Mouse (Mus musculus) spleen, embryonic (tissue): ENCODE measurements around the gene Prim1.

Experiments used
- CTCF ChIA-PET: fragments of 350-600 bp; sonication (Branson Sonifier 250); formaldehyde crosslinking; loops from one replicate; lab custom pipeline; 2022; lab: Charles Lee

The Prim1 gene

DNA sequence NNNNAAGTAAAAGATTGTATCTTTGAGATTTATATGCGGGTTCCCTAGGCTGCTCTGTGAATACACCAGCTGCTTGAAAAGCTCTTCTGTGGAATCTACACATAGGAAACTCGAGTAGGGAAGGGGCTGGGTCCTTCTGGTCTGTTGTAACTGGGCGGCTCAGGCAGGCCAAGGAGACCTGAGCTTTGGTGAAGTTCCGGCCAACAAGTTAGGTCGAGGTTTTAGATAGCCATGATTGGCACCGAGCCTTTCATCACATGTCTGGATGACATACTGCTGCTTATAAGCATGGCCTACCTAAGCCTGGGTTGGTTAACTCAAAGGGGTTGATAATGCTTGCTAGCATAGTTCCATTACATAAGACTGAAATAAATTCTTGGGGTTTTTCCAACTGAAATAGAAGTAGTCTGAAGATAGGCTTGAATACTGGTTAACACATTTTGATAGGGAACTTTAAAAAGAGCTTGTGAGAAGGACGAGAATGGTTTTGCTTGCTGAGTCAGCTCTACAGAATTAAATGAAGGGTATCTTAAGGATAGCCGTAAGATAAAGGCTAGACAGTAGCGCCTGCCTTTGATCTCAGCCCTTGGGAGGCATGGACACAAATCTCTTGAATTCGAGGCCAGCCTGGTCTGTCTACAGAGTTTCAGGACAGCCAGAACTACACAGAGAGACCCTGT, 21.9 kb downstream of the Prim1 start:
- CTCF ChIA-PET, result interaction anchor here (0.6 kb wide), 1 partner anchor 370 kb away, joined by 4 read pairs; the partner anchor contains the start of gene Nemp1

- CTCF ChIA-PET, result interaction anchor here (0.5 kb wide), 1 partner anchor 824 kb away, joined by 3 read pairs; no protein-coding TSS in a partner anchor
Observed at GRCm38 (mm10) chr10:128037921-128038320, 23.0 kb downstream of the Prim1 start.

DNA sequence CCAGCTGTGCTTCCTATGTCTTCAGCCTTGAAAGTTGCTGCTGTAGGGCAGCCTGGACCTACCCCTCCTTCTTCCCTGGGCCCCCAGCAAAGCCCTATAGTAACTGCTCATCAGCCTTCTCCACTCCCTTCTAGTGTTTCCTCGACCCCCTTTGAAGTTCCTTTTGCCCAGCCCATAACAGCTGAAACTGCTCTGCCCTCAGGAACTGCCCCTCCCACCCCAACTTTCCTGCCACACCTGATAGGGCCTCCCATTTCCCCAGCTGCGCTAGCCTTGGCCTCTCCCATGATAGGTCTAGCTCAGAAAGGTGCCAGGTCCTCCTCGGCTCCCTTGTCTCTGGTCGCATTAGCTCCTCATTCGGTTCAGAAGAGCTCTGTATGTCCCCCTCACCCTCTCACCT, 24.2 kb downstream of the Prim1 start:
- CTCF ChIA-PET, result interaction anchor here (0.6 kb wide), 1 partner anchor 14 kb away, joined by 5 read pairs; no protein-coding TSS in a partner anchor

DNA sequence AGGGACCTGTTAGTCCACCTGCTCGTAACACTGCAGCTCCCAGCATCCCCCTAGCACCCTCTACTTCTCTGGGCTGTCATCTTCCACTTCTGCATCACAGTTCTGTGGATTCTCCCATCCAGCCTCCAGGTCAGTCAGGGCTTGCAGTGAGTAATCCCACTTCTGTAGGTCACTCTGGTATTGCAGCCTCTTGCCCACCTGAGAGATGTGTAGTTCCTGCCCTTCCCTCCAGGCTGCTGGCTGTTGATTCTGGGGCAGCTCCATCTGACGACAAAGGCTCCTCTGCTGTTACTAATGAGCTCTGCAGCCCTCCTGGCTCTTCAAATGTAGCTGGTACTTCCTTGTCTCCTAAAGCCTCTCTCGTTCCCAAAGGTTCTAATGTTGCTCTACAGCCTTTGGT, 24.9 kb downstream of the Prim1 start:
- CTCF ChIA-PET, result no interaction called here

- CTCF ChIA-PET, result no interaction called here
Observed at GRCm38 (mm10) chr10:128040293-128040692, 25.3 kb downstream of the Prim1 start.

DNA sequence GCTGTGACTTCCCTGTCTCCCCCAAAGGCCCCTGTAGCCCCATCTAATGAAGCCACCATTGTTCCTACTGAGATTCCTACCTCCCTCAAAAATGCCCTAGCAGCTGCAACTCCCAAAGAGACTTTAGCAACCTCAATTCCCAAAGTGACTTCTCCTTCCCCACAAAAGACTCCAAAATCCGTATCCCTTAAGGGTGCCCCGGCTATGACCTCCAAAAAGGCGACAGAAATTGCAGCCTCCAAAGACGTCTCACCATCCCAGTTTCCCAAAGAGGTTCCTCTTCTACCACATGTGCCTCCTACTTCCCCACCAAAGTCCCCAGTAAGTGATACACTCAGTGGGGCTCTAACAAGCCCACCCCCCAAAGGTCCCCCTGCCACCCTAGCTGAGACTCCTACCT, 26.7 kb downstream of the Prim1 start:
- CTCF ChIA-PET, result no interaction called here

DNA sequence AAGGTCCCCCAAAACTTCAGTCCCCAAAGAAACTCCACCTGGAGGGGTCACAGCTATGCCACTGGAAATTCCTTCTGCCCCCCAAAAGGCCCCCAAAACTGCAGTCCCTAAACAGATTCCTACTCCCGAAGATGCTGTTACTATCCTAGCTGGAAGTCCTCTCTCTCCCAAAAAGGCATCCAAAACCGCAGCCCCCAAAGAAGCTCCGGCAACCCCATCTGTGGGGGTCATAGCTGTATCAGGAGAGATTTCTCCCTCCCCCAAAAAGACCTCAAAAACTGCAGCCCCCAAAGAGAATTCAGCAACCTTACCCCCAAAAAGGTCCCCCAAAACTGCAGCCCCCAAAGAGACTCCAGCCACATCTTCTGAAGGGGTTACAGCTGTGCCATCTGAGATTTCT, 27.5 kb downstream of the Prim1 start:
- CTCF ChIA-PET, result no interaction called here

GRCm38 (mm10) chr10:128043041-128043835, 28.3 kb downstream of the Prim1 start:
- CTCF ChIA-PET, result no interaction called here

- CTCF ChIA-PET, result no interaction called here
Observed at GRCm38 (mm10) chr10:128048157-128048556, 33.2 kb downstream of the Prim1 start.

DNA sequence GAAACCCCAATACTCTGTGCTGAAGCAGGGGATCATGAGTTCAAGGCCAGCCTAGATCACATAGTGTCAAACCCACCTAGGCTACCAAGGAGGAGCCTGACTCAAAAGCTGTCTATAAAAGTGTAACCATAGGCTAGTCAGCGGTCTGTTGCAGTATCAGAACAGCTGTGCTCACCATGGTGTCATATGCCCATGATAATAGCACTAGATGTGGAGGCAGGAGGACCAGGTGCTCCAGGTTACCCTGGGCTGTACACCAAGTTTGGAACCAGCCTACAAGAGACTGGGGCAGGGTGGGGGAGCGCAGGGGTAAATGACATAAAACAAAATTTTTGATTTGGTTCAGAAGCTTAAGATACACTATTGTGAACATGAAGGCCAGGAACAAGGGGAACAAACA, 34.8 kb downstream of the Prim1 start:
- CTCF ChIA-PET, result no interaction called here

DNA sequence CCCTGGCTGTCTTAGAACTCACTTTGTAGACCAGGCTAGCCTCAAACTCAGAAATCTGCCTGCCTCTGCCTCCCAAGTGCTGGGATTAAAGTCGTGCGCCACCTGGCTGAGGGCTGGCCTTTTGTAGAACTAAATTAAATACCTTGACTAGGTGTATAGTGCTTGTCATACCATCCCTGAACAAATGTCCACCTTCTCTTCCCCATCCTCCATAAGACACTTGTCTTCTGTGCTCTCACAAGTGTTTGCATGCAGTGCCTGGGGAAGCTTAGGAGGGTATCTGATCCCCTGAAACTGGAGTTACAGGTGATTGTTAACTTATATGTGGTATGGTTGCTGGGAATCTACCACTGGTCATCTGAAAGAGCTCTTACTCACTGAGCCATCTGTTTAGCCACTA, 35.4 kb downstream of the Prim1 start:
- CTCF ChIA-PET, result no interaction called here

DNA sequence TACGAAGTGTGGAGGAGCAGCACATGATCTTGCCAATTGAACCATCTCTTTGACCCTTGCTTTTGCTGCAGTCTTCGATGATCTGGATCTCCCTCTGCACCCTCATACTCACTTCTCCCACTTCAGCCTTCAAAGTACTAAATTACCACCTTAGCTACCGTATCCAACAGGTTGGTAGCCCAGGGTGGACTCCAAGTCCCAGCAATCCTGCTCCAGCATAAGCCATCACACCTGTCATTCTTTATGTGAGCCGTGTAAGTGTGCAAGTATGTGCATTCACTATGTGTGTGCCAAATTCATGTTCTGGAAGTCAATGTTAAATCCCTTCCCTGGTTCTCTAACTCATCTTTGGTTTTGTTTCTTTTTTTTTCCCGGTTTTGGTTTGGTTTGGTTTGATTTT, 36.6 kb downstream of the Prim1 start:
- CTCF ChIA-PET, result interaction anchor here (0.6 to 0.7 kb wide), 2 partner anchors 138 to 362 kb away, joined by 3 to 6 read pairs; no protein-coding TSS in a partner anchor

GRCm38 (mm10) chr10:128052136-128052535, 37.2 kb downstream of the Prim1 start:
- CTCF ChIA-PET, result interaction anchor here (0.7 kb wide), 1 partner anchor 137 kb away, joined by 6 read pairs; no protein-coding TSS in a partner anchor

DNA sequence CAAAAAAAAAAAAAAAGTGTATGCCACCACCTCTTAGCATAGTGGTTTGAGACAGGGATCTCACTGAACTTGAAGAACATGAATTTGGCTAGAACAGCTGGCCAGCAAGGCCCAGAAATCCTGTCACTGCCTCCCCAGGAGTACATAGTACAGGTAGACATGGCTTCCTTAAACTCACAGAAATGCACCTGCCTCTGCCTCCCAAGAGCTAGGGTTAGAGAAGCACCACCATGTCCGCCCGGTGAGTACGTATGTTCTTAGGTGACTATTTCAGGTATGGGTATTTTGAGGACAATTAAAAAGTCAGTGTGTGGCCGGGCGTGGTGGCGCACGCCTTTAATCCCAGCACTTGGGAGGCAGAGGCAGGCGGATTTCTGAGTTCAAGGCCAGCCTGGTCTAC, 38.0 kb downstream of the Prim1 start:
- CTCF ChIA-PET, result interaction anchor here (0.7 kb wide), 1 partner anchor 14 kb away, joined by 5 read pairs; no protein-coding TSS in a partner anchor

GRCm38 (mm10) chr10:128058184-128058583, 43.2 kb downstream of the Prim1 start:
- CTCF ChIA-PET, result no interaction called here

DNA sequence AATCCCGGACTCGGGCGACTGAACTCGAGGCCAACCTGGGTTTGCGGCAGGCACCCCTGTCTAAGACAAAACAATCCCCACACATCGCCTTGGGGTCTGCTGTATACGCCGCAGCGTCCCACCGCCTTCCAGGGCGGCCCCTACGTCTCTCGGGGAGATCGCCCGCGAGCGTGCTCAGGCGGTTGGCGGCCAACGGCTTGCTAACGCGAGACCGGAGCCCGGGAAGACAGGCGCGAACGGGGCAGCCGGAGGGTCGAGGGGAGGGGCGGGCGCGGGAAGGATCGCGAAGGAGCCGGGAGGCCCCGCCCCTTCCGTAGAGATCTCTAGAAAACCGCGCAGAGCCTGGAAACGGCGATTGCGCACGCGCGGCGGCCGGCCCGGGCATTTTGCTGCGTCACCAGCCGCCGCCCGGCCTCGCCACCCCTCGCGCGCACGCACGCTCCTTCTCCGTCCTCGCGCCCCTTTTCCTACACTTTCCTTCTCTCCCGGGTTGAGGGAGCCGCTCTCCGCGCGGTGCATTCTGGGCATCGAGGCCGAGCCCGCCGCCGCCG, 43.7 kb downstream of the Prim1 start, which contains the start of gene Ptges3:
Gene Ptges3 (plus strand): TSS at position 354 of the 551 bp plus-strand sequence.
- CTCF ChIA-PET, result no interaction called here

DNA sequence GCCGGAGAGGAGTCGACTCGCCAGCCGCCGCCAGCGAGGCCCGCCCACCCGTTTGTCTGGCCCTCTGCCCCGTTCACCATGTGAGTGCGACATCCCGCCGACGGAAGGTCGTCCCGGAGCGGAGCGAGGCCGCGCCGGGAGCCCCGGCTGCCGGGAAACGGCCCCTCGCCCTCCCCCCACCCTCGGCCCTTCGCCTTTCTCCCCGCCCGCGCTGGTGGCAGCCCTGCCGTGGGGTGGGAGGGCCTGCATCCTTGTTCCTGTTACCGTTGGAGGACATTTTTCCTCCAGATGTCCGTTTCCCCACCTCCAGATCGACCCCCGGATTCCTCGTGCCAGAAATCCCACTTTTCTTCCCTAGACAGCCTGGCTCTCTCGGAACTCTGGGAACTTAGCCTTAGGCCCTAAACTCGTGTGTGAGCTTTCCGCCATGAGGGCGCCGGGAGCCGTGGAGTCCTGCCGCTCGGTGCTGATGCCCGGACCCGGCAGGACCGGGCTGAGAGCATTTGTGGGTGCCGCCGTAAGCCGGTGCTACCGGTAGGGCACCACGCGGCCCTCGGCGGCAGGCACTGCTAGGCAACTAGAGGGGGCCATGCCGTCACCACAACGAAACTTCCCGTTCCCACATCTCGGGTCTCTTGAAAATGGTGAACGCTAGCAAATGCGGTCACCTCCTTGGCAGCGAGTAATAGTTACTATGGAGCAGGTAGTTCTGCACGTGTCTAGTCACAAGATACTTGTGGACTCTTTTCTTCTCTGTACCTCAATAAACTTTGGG, 44.4 kb downstream of the Prim1 start:
- CTCF ChIA-PET, result no interaction called here

- CTCF ChIA-PET, result interaction anchor here (0.6 to 0.7 kb wide), 2 partner anchors 55 to 705 kb away, joined by 3 to 5 read pairs; no protein-coding TSS in a partner anchor
Observed at GRCm38 (mm10) chr10:128061109-128061508, 46.1 kb downstream of the Prim1 start.

DNA sequence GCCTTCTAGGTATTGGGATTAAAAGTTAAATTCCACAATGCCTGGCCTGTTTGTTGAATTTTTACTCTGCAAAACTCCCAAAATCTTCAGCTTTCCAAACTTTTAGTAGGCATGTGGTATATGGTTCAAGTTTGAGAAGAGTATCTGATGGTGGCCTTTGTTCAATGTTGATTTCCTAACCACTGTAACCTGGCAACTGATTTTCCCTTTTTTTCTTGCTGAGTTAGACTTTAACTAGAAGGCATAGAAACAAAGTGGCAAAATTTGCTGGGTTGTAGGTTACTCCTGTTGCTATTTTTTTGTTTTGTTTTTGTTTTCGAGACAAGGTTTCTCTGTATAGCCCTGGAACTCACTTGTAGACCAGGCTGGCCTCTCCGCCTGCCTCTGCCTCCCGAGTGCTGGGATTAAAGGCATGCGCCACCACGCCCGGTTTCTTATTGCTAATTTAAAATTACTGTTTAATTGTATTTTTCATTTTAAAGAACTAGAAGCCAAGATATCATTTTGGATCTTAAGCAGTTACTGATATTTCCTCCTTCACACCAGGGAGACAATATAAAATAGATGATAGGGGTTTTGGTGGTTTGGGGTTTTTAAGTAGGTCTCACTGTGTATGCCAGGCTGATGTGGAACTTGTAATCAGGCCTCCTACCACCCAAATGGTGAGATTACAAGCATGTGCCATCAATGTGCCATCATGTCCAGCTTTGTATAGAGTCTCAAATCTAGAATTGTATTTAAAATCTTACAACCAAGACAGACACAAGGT, 47.4 kb downstream of the Prim1 start:
- CTCF ChIA-PET, result interaction anchor here (0.5 to 0.7 kb wide), 2 partner anchors 379 to 491 kb away, joined by 6 to 12 read pairs; no protein-coding TSS in a partner anchor

DNA sequence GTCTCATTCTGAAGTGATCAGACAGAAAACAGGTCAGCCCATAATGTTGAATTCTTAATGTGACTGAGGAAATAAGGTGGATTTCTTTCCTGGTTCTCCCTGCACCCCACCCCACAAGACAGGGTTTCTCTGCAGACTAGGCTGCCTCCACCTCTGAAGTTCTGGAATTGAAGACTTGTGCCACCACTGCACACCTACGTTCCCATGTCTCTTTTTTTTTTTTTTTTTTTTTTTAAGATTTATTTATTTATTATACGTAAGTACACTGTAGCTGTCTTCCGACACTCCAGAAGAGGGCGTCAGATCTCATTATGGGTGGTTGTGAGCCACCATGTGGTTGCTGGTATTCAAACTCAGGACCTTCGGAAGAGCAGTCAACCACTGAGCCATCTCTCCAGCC, 51.1 kb downstream of the Prim1 start:
- CTCF ChIA-PET, result no interaction called here
